9 mouse cellular contexts compared by ENCODE assay signal in the genomic region with DNA sequence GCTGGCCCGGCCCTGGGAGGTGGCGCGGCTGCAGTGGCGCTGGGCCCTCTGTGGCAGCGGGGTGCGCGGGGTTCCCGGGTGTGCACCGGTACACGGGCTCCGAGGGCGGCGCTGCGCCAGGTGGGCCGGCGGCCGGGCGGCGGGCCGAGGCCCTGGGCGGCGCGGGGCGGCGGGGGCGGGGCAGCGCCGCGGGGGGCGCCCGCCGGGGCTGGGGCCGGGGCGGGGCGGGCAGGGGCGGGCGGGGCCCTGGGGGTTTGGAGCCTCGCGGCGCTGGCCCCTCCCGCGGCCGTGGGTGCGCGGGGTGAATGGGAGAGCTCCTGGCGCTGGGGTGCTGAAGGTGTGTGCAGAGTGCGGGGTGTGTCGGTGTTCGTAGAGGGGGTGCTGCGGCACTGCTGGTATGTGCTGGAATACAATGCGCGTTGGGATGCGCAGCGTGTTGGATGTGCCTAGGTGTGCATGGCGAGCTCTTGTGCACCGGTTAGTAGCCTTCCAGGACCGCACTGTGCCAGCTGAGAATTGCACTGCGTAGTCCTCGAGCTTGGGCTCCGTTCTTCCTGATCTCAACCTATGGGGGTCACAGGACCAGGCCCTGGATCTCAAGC. TPM values are rescaled to one million over a fixed set of nuclear protein-coding genes. Genes with fewer than 3 reads are reported as not detected.
DNase-seq lines count a peak whose midpoint lies in the region; ATAC-seq lines count a peak whose summit lies in the region.
"Had no signal": no experiment of that assay in that cellular context is flagged by ENCODE, and none has a peak within 500 bp of the region (broad histone marks: within the 10 kb centered on the region; RNA-seq: fewer than 3 reads in every experiment).

A gene (minus strand): TSS at position 51 of the 602 bp plus-strand sequence.

- no peak for ATAC-seq in kidney, embryonic 15.5 days (replicated peaks; ENCODE audit: low FRiP score)
- no peak for ATAC-seq in hindbrain, embryonic 12.5 days (ENCODE audit: low FRiP score)
- no peak for ATAC-seq in midbrain, embryonic 14.5 days (ENCODE audit: low FRiP score, low TSS enrichment)

- peak within 1 kb of the TSS; percentile 60 for H3K4me2 ChIP-seq in kidney, embryonic 15.5 days
- peak within 1 kb of the TSS; percentile 54 for H3K4me2 ChIP-seq in hindbrain, embryonic 12.5 days (replicated peaks)
- H3K4me2 ChIP-seq in midbrain, embryonic 14.5 days (ENCODE audit: low read length), result peak within 1 kb of the TSS; percentile 45

- H3K27ac ChIP-seq in kidney, embryonic 15.5 days, result no peak within 1 kb of the TSS
- no peak within 1 kb of the TSS for H3K27ac ChIP-seq in brown adipose tissue, adult 24 weeks (replicated peaks; ENCODE audit: low read depth, low read length)
- no peak within 1 kb of the TSS for H3K27ac ChIP-seq in hindbrain, embryonic 12.5 days
- no peak within 1 kb of the TSS for H3K27ac ChIP-seq in midbrain, embryonic 14.5 days (replicated peaks; ENCODE audit: low read depth, low read length)

- no peaks in the 10 kb centered on the region for H3K36me3 ChIP-seq in kidney, embryonic 15.5 days
- no peaks in the 10 kb centered on the region for H3K36me3 ChIP-seq in hindbrain, embryonic 12.5 days
- H3K36me3 ChIP-seq in midbrain, embryonic 14.5 days (ENCODE audit: control insufficient read depth, insufficient read depth, low read length), result no peaks in the 10 kb centered on the region

- H3K27me3 ChIP-seq in kidney, embryonic 15.5 days, result peaks cover 95% of the 10 kb centered on the region
- peaks cover 83% of the 10 kb centered on the region for H3K27me3 ChIP-seq in hindbrain, embryonic 12.5 days
- H3K27me3 ChIP-seq in midbrain, embryonic 14.5 days (ENCODE audit: control insufficient read depth, insufficient read depth, low read length), result peaks cover 80% of the 10 kb centered on the region

- DNase-seq in kidney, adult 11 months, result no peak
- DNase-seq in midbrain, embryonic 14.5 days, result peak; percentile 4
- DNase-seq in gastrocnemius, postnatal 4 days (ENCODE audit: low spot score in 2 of 2), result no peak
- no peak for DNase-seq in B cell, adult 2 months
- DNase-seq in layer of hippocampus, adult 9-11 months, result no peak
- DNase-seq: kidney, postnatal 36 days had no signal

- WGBS in kidney, embryonic 15.5 days, result under 1% methylated on average over 40 of the region's 60 CpGs
- 1% methylated on average over 22 of the region's 60 CpGs for WGBS in hindbrain, embryonic 12.5 days
- 2% methylated on average over 42 of the region's 60 CpGs for WGBS in midbrain, embryonic 14.5 days

- H3K9me3 ChIP-seq in kidney, embryonic 15.5 days (replicated peaks), result no peaks in the 10 kb centered on the region
- no peaks in the 10 kb centered on the region for H3K9me3 ChIP-seq in hindbrain, embryonic 12.5 days (replicated peaks)
- no peaks in the 10 kb centered on the region for H3K9me3 ChIP-seq in midbrain, embryonic 14.5 days (ENCODE audit: control insufficient read depth, low read length)

- peaks cover 22% of the 10 kb centered on the region for H3K4me1 ChIP-seq in kidney, embryonic 15.5 days
- H3K4me1 ChIP-seq in brown adipose tissue, adult 24 weeks (ENCODE audit: control insufficient read depth, insufficient read depth, insufficient read length, low read length), result no peaks in the 10 kb centered on the region
- H3K4me1 ChIP-seq in hindbrain, embryonic 12.5 days, result peaks cover 18% of the 10 kb centered on the region
- H3K4me1 ChIP-seq in midbrain, embryonic 14.5 days (ENCODE audit: control insufficient read depth, insufficient read depth, low read length), result no peaks in the 10 kb centered on the region

- H3K9ac ChIP-seq in kidney, embryonic 15.5 days, result no peak within 1 kb of the TSS
- H3K9ac ChIP-seq in hindbrain, embryonic 12.5 days, result peak within 1 kb of the TSS; percentile 38
- no peak within 1 kb of the TSS for H3K9ac ChIP-seq in midbrain, embryonic 14.5 days (replicated peaks; ENCODE audit: low read length)

- peak within 1 kb of the TSS; percentile 40 for H3K4me3 ChIP-seq in kidney, embryonic 15.5 days (replicated peaks)
- H3K4me3 ChIP-seq in brown adipose tissue, adult 24 weeks (ENCODE audit: insufficient read depth, low read depth, low read length), result peak within 1 kb of the TSS; percentile 8; the same call in 1 of the 2 replicates
- H3K4me3 ChIP-seq in hindbrain, embryonic 12.5 days, result peak within 1 kb of the TSS; percentile 39
- peak within 1 kb of the TSS; percentile 26 for H3K4me3 ChIP-seq in midbrain, embryonic 14.5 days (replicated peaks; ENCODE audit: low read depth, low read length)

RNA-seq across cellular contexts. Expression of the gene that starts here (rescaled TPM):
- polyA plus RNA-seq in kidney, embryonic 15.5 days (2015; fragmentation: Nextera tagmentation; extraction: Ambion mirVana), result not detected in 2 replicates
- polyA plus RNA-seq in brown adipose tissue, adult 24 weeks (2012; ENCODE audit: insufficient read depth, insufficient read length, missing spikeins), result not detected in 2 replicates
- 5.0 and 8.0 TPM in 2 replicates for polyA plus RNA-seq in hindbrain, embryonic 12.5 days (2016; fragmentation: Nextera tagmentation; extraction: Ambion mirVana)
- polyA plus RNA-seq in midbrain, embryonic 14.5 days (2014; fragmentation: Nextera tagmentation; extraction: Ambion mirVana), result 0.43 and 0.46 TPM in 2 replicates
- total RNA-seq in gastrocnemius, postnatal 4 days (2021), result not detected

Comparison
In these comparisons a context has a peak if more than half of its experiments do, and no peak if none do; other contexts are left out.
1. Peak in DNase-seq, H3K4me3 ChIP-seq and H3K4me2 ChIP-seq in midbrain, embryonic 14.5 days; RNA of the gene not detected or under 1 TPM.